Mouse (Mus musculus) testis, adult 10 weeks (tissue): ENCODE measurements around the gene Zdhhc1. TPM values are rescaled to one million over a fixed set of nuclear protein-coding genes. Genes with fewer than 3 reads are reported as not detected.

Experiments used
- polyA plus RNA-seq: library from polyadenylated mRNA; stranded (reverse); fragments of 350-450 nt; fragmentation: Illumina TruSeq; extraction: RNeasy Lipid Tissue Mini Kit (QIAGEN cat#74804); gene quantifications from one replicate; pipeline ENCODE4 v1.2.3, GENCODE M21; 2014; ENCODE audit warnings: low read depth, low replicate concordance

Gene Zdhhc1
- polyA plus RNA-seq: 4.0 TPM

GRCm38 (mm10) chr8:105496439-105497180 lies at the start of gene Zdhhc1:
Gene Zdhhc1, minus strand, starts transcription at chr8:105496902.

GRCm38 (mm10) chr8:105518436-105519313 lies 22.0 kb upstream of the Zdhhc1 start, which contains the start of gene Hsd11b2:
Gene Hsd11b2, plus strand, starts transcription at chr8:105518755.

GRCm38 (mm10) chr8:105471314-105472015 lies 25.2 kb downstream of the Zdhhc1 start, which contains the start of gene Tppp3:
Gene Tppp3, minus strand, starts transcription at chr8:105471526.

Other genes with a start within 250 kb of the Zdhhc1 start
- gene B3gnt9, start 241.7 kb downstream of the Zdhhc1 start, polyA plus RNA-seq: 2.6 TPM
- 0.20 TPM for gene Tradd, start 232.3 kb downstream of the Zdhhc1 start, polyA plus RNA-seq
- not detected for gene Fbxl8, start 232.3 kb downstream of the Zdhhc1 start, polyA plus RNA-seq
- gene Hsf4, start 227.1 kb downstream of the Zdhhc1 start, polyA plus RNA-seq: not detected
- 0.06 TPM for gene Nol3, start 220.8 kb downstream of the Zdhhc1 start, polyA plus RNA-seq
- 8.6 TPM for gene 4931428F04Rik, start 207.0 kb downstream of the Zdhhc1 start, polyA plus RNA-seq
- gene Exoc3l, start 200.8 kb downstream of the Zdhhc1 start, polyA plus RNA-seq: 0.71 TPM
- gene E2f4, start 199.2 kb downstream of the Zdhhc1 start, polyA plus RNA-seq: 5.4 TPM
- gene Elmo3, start 191.3 kb downstream of the Zdhhc1 start, polyA plus RNA-seq: 0.15 TPM
- 0.87 TPM for gene Lrrc29, start 170.6 kb downstream of the Zdhhc1 start, polyA plus RNA-seq
- gene Tmem208, start 170.5 kb downstream of the Zdhhc1 start, polyA plus RNA-seq: 3.1 TPM
- 0.80 TPM for gene Fhod1, start 148.9 kb downstream of the Zdhhc1 start, polyA plus RNA-seq
- gene Slc9a5, start 148.1 kb downstream of the Zdhhc1 start, polyA plus RNA-seq: 1.6 TPM
- gene Plekhg4, start 123.6 kb downstream of the Zdhhc1 start, polyA plus RNA-seq: 3.6 TPM
- 99.0 TPM for gene Kctd19, start 83.4 kb downstream of the Zdhhc1 start, polyA plus RNA-seq
- gene Lrrc36, start 83.3 kb downstream of the Zdhhc1 start, polyA plus RNA-seq: 73.0 TPM
- gene Tppp3, start 25.4 kb downstream of the Zdhhc1 start, polyA plus RNA-seq: 0.20 TPM
- gene Hsd11b2, start 21.9 kb upstream of the Zdhhc1 start, polyA plus RNA-seq: 0.11 TPM
- gene Atp6v0d1, start 69.1 kb upstream of the Zdhhc1 start, polyA plus RNA-seq: 10.6 TPM
- gene Ripor1, start 108.4 kb upstream of the Zdhhc1 start, polyA plus RNA-seq: 0.38 TPM
- 31.2 TPM for gene Ctcf, start 139.7 kb upstream of the Zdhhc1 start, polyA plus RNA-seq
- gene Agrp, start 140.5 kb upstream of the Zdhhc1 start, polyA plus RNA-seq: not detected
- gene Carmil2, start 189.4 kb upstream of the Zdhhc1 start, polyA plus RNA-seq: 0.14 TPM
- gene Acd, start 204.2 kb upstream of the Zdhhc1 start, polyA plus RNA-seq: 3.0 TPM
- gene Pard6a, start 204.2 kb upstream of the Zdhhc1 start, polyA plus RNA-seq: 2.3 TPM
- gene 4933405L10Rik, start 210.8 kb upstream of the Zdhhc1 start, polyA plus RNA-seq: 4.7 TPM
- 5.3 TPM for gene Enkd1, start 211.3 kb upstream of the Zdhhc1 start, polyA plus RNA-seq